Mouse (Mus musculus) fat pad, adult 2 months (tissue): Measurements from ENCODE around the gene Rmi1.
"Not testable (repeated sequence)": the region's sequence is repeated elsewhere in the genome, so short reads cannot be mapped to it uniquely, and the experiment has no call there.

Experiments
- DNase-seq: peaks from one replicate; pipeline ENCODE4 v3.0.0-alpha.2; 2011; ENCODE audit warnings: low read depth, low spot score; ENCODE audit errors: extremely low read depth

The Rmi1 gene

DNA sequence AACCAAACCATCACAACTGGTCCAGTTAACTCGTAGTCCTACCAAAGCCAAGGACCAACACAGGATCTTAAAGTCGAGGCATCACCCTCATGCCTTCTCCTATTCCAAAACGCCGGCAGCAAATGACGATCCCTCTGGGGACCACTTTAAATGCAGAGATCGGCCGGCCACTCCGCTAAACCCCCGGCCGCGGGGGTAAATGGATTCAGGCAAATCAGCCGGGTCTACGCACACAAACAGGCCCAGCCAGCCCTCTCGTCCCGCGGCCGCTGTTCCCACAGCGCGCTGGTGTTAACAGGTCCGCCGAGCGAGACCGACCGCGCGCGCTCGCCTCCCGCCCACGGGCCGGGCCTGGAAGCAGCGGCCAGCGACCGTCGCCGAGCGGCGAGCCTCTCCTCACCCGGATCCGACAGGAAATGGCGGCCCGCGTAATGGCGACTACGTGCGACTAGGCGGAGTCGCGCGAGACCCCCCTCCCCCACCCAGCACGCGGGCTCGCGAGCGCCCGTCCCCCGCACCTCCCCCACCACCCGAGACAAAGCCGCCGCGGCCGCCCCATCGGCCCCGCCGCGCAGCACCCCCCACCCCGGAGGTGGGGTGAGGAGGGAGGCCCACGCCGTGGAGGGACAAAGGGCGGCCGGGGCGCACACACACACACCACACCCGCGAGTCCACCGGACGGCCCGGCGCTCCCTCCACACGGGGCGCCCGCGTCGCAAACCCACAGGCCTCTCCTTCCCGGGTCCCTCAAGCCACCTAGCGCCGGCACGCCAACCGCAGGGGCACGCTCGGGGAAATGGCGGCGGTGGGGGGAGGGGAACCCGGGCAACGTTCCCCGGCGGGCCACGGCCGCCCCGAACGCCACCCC lies 679 bp upstream of the Rmi1 start:
- no peak for DNase-seq

- DNase-seq = no peak
Observed at GRCm38 (mm10) chr13:58402744-58403110, 679 bp downstream of the Rmi1 start.

GRCm38 (mm10) chr13:58403243-58403642 lies 1.2 kb downstream of the Rmi1 start, which contains the start of gene Hnrnpk:
Hnrnpk (minus strand) TSS chr13:58403343.
- DNase-seq = not testable (repeated sequence)

DNA sequence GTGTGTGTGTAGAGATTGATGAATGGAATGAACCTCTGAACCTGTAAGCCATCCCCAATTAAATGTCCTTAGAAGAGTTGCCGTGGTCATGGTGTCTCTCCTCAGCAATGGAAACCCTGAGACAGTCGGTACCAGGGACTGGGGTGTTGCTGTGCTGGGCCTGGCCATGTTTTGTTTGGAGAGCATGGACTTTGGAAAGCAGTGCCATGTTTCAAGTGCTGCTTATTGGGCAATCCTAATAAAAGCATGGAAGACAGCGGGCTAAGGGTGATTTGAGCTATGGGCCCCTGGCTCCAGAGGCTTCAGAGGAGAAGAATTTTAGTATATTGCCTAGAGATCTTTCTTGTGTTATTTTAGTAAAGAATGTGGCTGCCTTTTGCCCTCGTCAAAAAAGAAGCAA lies 9.0 kb downstream of the Rmi1 start:
- DNase-seq = no peak

GRCm38 (mm10) chr13:58415374-58415773 lies 13.3 kb downstream of the Rmi1 start:
- no peak for DNase-seq

DNA sequence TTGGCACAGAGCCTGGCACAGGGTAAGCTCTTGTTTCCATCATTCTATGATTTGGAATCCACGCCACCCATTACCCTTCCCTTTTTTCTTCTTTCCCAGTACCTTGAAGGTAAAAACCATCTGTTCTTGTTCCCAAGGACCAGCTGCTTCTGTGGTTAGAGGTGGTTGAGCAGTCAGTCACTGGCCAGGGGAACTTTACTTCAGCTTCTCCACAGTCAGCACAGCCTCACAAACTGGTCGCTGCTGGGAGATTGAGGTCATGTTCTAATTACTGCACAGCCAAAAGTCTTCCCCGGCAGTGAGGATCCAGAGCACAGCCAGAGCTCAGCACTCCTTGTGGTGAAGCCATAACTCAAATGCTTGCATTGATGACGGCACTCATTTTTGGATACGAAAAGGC lies 13.8 kb downstream of the Rmi1 start:
- no peak for DNase-seq

DNA sequence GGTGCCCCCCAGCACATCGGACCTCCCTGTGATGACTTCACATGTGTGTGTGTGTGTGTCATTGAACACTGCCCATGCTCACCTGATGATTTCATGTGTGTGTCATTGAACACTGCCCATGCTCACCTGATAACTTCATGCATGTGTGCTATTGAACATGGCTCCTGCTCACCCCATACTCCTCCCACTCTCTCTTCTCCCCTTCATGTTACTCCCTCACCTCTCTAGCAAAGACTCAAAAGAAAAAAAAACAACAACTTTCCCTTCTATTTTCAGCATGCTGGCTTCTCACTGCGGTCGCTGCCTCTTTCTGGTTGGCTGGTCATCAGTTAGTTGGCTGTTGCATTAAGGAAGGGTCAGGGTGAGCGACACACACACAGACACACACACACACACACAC lies 16.6 kb downstream of the Rmi1 start:
- DNase-seq = no peak

DNA sequence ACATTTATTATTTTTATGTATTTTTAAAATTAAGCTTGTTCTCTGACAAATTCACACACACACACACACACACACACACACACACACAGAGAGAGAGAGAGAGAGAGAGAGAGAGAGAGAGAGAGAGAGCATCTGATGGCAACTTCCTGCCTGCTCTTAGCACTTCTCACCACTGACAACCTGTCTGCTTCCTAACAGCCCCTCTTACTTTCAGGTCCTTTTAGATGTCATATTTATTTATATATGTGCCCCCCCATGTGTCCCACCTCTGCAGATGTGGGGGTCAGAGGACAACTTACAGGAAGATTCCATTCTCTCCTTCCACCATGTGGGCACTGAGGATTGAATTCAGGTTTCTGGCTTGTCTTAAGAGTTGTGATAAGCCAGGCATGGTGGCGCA lies 17.2 kb downstream of the Rmi1 start:
- no peak for DNase-seq

- no peak for DNase-seq
Observed at GRCm38 (mm10) chr13:58421026-58421425, 19.0 kb downstream of the Rmi1 start.

DNA sequence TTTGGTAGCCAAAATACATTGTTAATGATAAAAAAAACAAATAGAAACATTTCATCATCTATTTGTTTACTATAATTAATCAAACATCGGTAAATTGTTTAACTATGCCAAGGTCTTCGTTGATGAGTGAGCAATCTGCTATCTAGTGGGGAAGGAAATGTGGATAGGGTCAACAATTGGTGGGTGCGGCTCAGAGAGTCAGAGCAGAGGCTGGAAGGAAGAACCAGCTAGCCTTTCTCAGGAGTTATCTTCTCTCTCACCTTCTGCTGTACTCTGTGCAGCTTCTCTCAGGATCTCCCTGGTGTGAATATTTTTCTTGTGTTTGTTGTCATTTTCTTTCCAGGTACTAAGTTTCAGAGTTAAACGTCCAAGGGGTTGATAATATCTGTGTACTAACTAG lies 20.2 kb downstream of the Rmi1 start:
- no peak for DNase-seq

- no peak for DNase-seq
Observed at GRCm38 (mm10) chr13:58423061-58423660, 21.1 kb downstream of the Rmi1 start.

DNA sequence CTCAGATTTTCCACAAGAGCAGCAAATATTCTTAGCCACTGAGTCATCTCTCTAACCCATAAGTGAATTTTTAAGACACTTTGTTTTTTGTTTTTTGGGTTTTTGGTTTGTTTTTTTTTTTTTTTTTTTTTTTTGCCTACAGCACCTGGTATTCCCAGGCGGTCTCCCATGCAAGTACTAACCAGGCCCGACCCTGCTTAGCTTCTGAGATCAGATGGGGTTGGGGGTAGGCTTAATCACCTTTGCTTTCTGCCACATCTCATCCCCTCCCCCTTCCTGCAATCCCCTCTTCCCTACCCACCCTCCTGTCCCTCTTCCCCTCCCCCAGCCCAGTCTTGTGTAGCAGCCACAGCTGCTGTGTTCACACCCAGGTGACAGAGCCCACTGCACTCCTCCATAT lies 37.7 kb downstream of the Rmi1 start:
- DNase-seq = no peak

DNA sequence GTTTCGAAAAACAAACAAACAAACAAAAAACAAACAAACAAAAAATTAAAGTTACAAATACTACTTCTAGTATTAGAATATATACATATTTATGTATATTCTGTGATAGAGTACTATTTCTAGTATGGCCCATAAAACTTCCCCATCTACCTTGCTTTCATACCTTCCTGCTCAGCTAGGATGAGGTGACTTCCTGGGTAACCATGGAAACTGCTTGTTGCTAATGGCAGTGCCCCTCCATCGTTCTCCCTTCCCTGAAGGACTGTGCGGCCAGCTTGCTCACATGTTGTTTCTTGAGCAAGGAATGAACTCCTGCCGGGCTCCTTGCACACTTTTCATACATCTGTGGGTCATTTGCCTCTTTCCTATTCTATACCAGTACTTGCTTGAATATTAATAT lies 41.3 kb downstream of the Rmi1 start:
- DNase-seq = no peak

- DNase-seq = no peak
Observed at GRCm38 (mm10) chr13:58443787-58444186, 41.7 kb downstream of the Rmi1 start.

DNA sequence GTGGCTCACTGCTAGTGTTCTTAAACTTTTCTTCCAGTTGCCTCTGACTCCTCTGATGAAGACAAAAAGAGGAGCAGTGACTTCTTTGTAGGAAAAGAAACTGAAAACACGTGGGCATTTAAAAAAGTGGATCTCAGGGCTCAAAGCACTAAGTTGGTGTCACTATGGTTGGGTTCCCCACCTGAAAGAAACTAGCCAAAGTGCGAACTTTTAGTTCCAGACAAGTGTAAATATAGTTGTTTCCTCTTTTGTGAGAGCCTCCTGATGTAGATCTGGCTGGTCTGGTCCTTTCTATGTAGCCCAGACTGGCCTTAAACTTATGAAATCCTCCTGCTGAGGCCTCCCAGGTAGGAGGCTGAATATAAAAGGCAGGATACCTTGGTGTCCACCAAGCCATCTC lies 44.5 kb downstream of the Rmi1 start:
- DNase-seq = no peak

- no peak for DNase-seq
Observed at GRCm38 (mm10) chr13:58450459-58451182, 48.6 kb downstream of the Rmi1 start.

DNA sequence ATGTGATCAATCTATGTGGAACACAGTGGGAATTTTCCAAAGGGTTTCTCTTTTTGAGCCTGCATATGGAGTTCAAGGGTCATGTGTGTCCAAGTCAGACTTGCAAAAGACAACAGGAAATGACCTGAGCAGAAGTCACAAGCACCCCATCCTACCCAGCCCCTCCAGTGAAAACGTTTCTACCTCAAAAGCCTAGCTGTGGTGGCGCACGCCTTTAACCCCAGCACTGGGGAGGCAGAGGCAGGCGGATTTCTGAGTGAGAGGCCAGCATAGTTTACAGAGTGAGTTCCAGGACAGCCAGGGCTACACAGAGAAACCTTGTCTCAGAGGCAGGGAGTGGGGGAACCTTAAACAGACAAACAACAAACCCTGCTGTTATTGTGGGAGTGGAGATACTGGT lies 50.2 kb downstream of the Rmi1 start:
- DNase-seq = no peak

DNA sequence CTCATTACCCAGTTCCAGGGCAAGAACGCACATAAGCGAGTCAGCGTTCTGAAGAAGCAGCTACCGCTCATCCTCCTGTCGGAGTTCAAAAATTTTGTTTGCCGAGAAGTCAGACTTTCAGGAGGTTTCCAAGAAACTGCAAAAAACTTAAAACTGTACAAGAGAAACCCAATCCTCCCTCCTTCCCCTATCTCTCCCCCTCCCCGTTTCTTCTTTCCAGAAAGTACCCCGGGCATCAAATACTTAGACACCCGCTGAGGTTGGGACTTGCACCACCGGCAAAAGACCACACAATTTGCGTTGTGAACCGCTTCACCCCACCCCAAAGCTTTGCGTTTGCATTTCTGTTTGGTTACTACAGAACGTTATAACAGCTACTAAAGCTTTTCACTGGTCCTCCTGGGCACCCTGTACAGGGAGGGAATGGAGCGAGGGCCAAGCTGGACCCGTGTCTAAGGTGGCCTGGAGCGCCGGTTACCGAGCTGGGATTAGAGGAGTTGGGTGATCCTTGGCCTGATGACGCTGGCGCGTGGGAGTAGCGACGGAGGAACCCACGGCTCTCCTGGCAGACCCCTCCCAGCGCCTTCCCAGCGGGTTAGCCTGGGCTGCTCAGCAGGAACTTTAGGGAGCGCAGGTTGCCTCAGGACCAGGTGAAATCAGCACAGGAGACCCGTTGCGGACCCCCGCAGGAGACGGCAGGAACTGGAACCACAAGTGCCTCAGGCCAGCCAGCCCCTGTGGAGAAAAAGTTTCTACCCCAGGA lies 50.8 kb downstream of the Rmi1 start:
- DNase-seq = no peak

DNA sequence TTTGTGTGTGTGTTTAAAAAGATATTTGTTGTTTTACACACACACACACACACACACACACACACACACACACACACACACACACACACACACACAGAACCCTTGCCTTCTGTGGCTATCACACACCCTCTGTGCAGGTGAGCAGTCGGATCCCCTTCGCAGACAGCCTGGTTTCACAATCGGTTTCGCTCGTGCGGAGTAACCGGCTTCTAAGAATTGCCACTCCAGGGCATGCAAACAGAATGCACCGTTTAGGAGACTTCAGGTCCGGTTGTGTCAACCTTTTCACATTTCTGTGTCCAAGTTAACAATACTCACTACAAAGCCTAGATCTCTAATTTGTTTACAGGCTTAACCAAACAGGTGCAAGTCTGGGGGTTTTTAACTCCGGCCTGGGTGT lies 51.5 kb downstream of the Rmi1 start:
- no peak for DNase-seq

GRCm38 (mm10) chr13:58456547-58456946 lies 54.5 kb downstream of the Rmi1 start:
- DNase-seq = no peak

- DNase-seq = not testable (repeated sequence)
Observed at GRCm38 (mm10) chr13:58458811-58459210, 56.8 kb downstream of the Rmi1 start.
